12 mouse cellular contexts compared by ENCODE assay signal in genomic region chr3:30160961-30161670, GRCm38 (mm10).
A peak's percentile ranks its signal among the peaks of the same experiment; 100 is the strongest.
DNase-seq lines count a peak whose midpoint lies in the region; ATAC-seq and TF ChIP-seq lines count a peak whose summit lies in the region.
"Had no signal": no experiment of that assay in that cellular context is flagged by ENCODE, and none has a peak within 500 bp of the region (broad histone marks: within the 10 kb centered on the region; RNA-seq: fewer than 3 reads in every experiment).

No protein-coding gene starts in this region.

- no peak overlapping the region for H3K4me2 ChIP-seq in kidney, postnatal 0 days (ENCODE audit: low read length)
- H3K4me2 ChIP-seq in heart, postnatal 0 days (ENCODE audit: low read depth, low read length): peak overlapping the region; percentile 19; the same call in 1 of the 2 replicates
- H3K4me2 ChIP-seq: embryonic facial prominence, embryonic 13.5 days; forebrain, embryonic 15.5 days; hindbrain, embryonic 13.5 days; liver, embryonic 13.5 days had no signal

- TF ChIP-seq CTCF in kidney, postnatal 0 days (IDR thresholded peaks at IDR 0.05; ENCODE audit: low read depth): no peak
- no peak for TF ChIP-seq CTCF in heart, postnatal 0 days (IDR thresholded peaks at IDR 0.05; ENCODE audit: low read depth)
- TF ChIP-seq CTCF in cerebellum, adult 2 months (IDR thresholded peaks at IDR 0.05; ENCODE audit: borderline replicate concordance, insufficient read depth, low read depth, low read length): no peak

- TF ChIP-seq POLR2A in cerebellum, adult 2 months (IDR thresholded peaks at IDR 0.05; ENCODE audit: borderline replicate concordance, insufficient read depth, low read length): no peak

- H3K4me1 ChIP-seq in kidney, postnatal 0 days (replicated peaks; ENCODE audit: insufficient read depth, low read length): peaks cover 8% of the 10 kb centered on the region; the same call in 1 of the 2 replicates
- H3K4me1 ChIP-seq in heart, postnatal 0 days (ENCODE audit: control insufficient read depth, insufficient read depth): no peaks in the 10 kb centered on the region
- no peaks in the 10 kb centered on the region for H3K4me1 ChIP-seq in cerebellum, adult 2 months (ENCODE audit: control insufficient read depth, insufficient read depth, low read length)
- H3K4me1 ChIP-seq: forebrain, embryonic 15.5 days; liver, embryonic 13.5 days had no signal

- no peaks in the 10 kb centered on the region for H3K27me3 ChIP-seq in kidney, postnatal 0 days (ENCODE audit: insufficient read depth, low read length)
- H3K27me3 ChIP-seq in heart, postnatal 0 days (ENCODE audit: control insufficient read depth, insufficient read depth, low read length): no peaks in the 10 kb centered on the region
- no peaks in the 10 kb centered on the region for H3K27me3 ChIP-seq in cerebellum, adult 2 months (ENCODE audit: control insufficient read depth, insufficient read depth, low read length)
- H3K27me3 ChIP-seq: embryonic facial prominence, embryonic 13.5 days; liver, embryonic 13.5 days had no signal

- no peak for DNase-seq in kidney, postnatal 0 days (ENCODE audit: low spot score)
- no peak for DNase-seq in kidney, adult 11 months
- no peak for DNase-seq in heart, postnatal 0 days (ENCODE audit: low spot score)
- peak; percentile 37 for DNase-seq in lung, postnatal 10 days
- no peak for DNase-seq in cerebellum, adult 2 months
- no peak for DNase-seq in frontal cortex, postnatal 14 days (ENCODE audit: low spot score in 2 of 2)
- no peak for DNase-seq in gastrocnemius, postnatal 10 days
- DNase-seq: liver, embryonic 13.5 days had no signal

- no peaks in the 10 kb centered on the region for H3K9me3 ChIP-seq in kidney, postnatal 0 days (replicated peaks; ENCODE audit: low read length)
- no peaks in the 10 kb centered on the region for H3K9me3 ChIP-seq in heart, postnatal 0 days (replicated peaks; ENCODE audit: control insufficient read depth, low read length)
- H3K9me3 ChIP-seq: embryonic facial prominence, embryonic 13.5 days; forebrain, embryonic 15.5 days; hindbrain, embryonic 13.5 days; liver, embryonic 13.5 days had no signal

- peak overlapping the region; percentile 36 for H3K27ac ChIP-seq in kidney, postnatal 0 days
- H3K27ac ChIP-seq in heart, postnatal 0 days (ENCODE audit: low read depth): peak overlapping the region; percentile 76
- H3K27ac ChIP-seq in cerebellum, adult 2 months (ENCODE audit: insufficient read depth, low read length): no peak overlapping the region
- H3K27ac ChIP-seq: embryonic facial prominence, embryonic 13.5 days; forebrain, embryonic 15.5 days; hindbrain, embryonic 13.5 days; liver, embryonic 13.5 days had no signal

- WGBS in kidney, postnatal 0 days: 55% methylated on average over 5 of the region's 5 CpGs
- 39% methylated on average over 5 of the region's 5 CpGs for WGBS in heart, postnatal 0 days
- WGBS in cerebellum, adult 2 months: 46% methylated on average over 5 of the region's 5 CpGs

- no peaks in the 10 kb centered on the region for H3K36me3 ChIP-seq in kidney, postnatal 0 days (ENCODE audit: insufficient read depth, low read length)
- no peaks in the 10 kb centered on the region for H3K36me3 ChIP-seq in heart, postnatal 0 days (replicated peaks; ENCODE audit: control insufficient read depth, insufficient read depth, low read length)
- H3K36me3 ChIP-seq: embryonic facial prominence, embryonic 13.5 days; forebrain, embryonic 15.5 days; hindbrain, embryonic 13.5 days; liver, embryonic 13.5 days had no signal

- no peak overlapping the region for H3K4me3 ChIP-seq in kidney, postnatal 0 days (replicated peaks; ENCODE audit: low read depth, low read length)
- no peak overlapping the region for H3K4me3 ChIP-seq in heart, postnatal 0 days (ENCODE audit: low read depth, low read length)
- no peak overlapping the region for H3K4me3 ChIP-seq in cerebellum, adult 2 months (replicated peaks; ENCODE audit: insufficient read depth, low read depth, low read length)
- H3K4me3 ChIP-seq: embryonic facial prominence, embryonic 13.5 days; forebrain, embryonic 15.5 days; hindbrain, embryonic 13.5 days; liver, embryonic 13.5 days had no signal

- no peak for ATAC-seq in kidney, postnatal 0 days (replicated peaks; ENCODE audit: low FRiP score, low read depth)
- ATAC-seq in common myeloid progenitor, adult 5-6 weeks (replicated peaks; ENCODE audit: low read depth, poor library complexity, severe bottlenecking): 0 out of 2 replicates have a peak, but pooled peaks have one; percentile 42
- ATAC-seq in heart, postnatal 0 days (ENCODE audit: insufficient read depth, low read depth): peak; percentile 47; the same call in 1 of the 2 replicates
- ATAC-seq: forebrain, embryonic 15.5 days had no signal

- TF ChIP-seq EP300 in heart, postnatal 0 days (IDR thresholded peaks at IDR 0.05; ENCODE audit: low read depth): no peak

- 0 out of 2 replicates have a peak overlapping the region, but pooled peaks have one; percentile 2 for H3K9ac ChIP-seq in kidney, postnatal 0 days (ENCODE audit: low read depth, low read length)
- H3K9ac ChIP-seq in heart, postnatal 0 days (replicated peaks; ENCODE audit: low read depth, low read length): no peak overlapping the region
- H3K9ac ChIP-seq: embryonic facial prominence, embryonic 13.5 days; forebrain, embryonic 15.5 days; hindbrain, embryonic 13.5 days; liver, embryonic 13.5 days had no signal
